Mouse (Mus musculus): ENCODE results near the gene Mog.
A peak's percentile ranks its signal among the peaks of the same experiment; 100 is the strongest.

The Mog gene

DNA sequence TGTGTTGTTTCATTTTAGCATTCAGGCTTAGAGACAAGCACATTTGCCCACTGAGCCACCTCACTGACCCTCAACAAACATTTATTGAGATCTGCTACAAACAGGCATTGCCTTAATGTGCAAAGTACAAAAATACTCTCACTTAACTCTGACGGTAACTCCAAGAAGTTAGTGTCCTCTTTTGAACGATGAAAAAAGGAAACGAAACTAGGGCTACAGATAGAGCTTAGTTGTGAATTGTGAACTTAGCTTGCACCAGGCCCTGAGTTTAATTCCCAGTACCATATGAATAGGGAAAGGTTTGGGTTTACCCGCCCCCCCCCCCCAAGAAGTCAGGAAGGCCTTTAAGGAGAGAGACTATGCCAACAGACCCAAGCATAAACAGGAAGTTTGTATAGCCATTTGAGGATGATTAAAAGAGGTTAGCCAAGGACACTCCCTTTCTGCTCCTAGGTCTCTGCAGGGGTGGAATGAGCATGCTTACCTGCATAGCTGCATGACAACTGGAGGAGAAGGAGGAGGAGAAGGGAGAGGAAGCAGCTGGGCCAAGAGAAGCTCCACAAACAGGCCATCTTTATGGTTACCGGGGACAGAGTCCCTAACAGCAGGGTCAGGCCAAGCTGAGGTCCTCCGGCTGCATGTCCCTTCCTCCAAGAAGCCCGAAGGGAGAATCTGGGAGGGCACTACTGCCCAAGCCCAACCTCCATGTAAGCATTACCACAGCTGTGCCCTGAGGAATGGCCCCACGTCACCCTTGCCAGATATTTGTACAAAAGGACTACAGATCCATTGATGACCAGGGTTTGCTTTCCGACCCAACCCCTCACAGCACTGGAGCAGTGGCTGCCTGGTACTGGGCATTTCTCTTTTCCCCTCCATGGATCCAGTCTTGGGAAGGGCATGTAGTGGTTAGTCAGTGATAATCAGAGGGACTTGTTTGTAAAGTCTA is at the start of gene Mog:
TSS of gene Mog (minus strand) at position 771 of the 949 bp plus-strand sequence.
- no peak for DNase-seq

- no peak for DNase-seq
Measured at GRCm38 (mm10) chr17:37072730-37073276, 49.6 kb upstream of the Mog start.

- DNase-seq: no peak
Measured at GRCm38 (mm10) chr17:37072080-37072729, 49.0 kb upstream of the Mog start.

DNA sequence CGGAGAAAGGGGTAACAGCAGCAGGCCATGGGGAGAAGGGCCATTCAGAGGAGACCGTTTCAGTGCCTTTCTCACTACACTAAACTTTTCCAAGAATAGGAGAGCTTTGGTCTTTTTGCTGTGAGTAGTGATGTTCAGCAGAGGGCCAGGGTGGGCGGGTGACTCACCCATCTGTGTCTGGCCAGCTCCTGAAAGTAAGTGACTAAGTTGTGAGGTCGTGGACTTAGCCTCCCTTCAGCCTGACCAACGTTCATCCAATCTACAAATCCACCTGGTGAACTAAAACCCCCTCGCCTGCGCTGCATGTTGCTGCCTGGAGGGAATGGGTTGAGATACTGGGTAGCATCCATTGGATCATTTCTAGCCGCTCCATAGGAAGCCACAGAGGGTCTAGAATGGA is 46.9 kb upstream of the Mog start:
- DNase-seq: no peak

DNA sequence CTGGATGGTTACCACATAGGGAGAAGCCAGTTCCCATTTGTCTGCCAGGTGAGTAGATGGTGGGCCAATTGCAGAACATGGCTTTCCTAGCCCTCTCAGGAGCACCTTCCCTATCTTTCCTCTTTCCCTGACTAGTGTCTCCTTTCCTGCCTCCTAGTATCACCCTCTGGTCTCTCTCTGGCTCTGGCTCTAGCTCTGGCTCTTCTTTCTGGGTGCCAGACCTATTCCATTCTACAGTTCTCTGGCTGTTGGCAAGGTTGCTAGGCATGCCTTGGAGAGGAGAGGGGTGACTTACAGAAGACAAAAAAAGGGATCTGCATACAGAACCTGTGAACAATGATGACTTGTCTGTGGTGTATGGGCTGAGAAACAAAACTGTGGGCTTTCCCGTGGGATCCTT is 44.7 kb upstream of the Mog start:
- DNase-seq: peak; percentile 1

GRCm38 (mm10) chr17:37065993-37066392 is 42.8 kb upstream of the Mog start:
- no peak for DNase-seq

DNA sequence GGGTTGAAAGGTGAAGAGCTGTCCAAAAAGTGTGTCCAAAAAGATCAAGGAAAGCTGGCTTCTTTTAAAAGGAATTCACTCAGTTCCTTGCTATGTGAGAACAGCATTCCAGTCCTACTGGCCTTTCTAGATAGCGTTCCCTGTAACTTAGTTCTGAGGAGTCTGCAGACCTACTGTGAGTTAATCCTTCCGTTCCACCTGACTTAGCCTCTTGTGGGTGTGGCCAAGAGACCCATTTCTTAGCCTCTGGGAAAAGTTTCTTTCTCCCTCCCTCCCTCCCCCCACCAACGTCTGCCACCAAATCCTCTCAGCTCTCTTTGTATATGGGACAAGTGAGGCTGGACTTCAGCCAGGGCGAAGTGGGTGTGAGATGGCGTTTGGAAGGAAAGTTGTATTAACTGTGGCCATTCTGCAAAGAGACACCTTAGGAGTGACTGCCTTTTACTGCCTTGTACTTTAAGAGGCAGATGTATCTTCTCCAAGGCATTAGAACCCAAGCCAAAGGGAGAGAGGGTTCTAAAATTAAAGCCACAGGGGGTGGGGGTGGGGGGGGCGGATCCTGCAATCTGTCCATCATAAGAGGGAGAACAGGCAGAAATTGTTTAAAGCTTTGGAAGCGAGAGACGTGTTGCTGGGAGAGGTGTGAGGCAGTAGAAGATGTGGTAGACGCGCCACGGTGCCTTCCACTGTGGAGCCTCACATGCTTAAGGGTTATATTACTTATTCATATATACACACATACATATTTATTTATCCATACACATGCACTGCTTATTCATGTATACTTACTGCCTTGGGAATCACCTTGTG is 40.7 kb upstream of the Mog start:
- DNase-seq: no peak

GRCm38 (mm10) chr17:37063063-37063462 is 39.9 kb upstream of the Mog start:
- no peak for DNase-seq

DNA sequence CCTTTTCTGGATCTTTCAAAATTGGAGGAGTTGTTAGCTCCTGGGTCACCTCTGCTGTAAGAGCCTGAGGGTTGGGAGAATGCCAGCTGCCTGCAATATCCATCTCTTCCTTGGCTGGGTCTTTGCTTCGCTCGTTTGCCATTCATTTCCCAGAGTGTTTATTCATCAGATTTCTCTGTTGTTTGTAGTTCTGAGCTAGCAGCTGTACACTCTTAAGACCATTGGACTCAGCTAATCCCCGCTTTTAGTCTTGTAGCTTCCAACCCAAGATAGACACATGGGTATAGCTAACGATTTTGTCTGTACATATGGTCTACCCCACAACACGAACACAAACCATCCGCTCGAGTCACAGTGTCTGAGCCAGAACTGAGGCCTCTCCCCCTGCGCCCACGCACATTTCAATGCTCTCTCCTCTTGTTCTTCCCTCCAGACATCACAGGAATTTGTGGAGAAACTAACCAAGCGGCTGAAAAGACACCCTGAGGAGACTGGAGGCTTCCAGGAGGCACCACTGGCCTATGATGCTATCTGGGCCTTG is 39.0 kb upstream of the Mog start:
- DNase-seq: no peak

DNA sequence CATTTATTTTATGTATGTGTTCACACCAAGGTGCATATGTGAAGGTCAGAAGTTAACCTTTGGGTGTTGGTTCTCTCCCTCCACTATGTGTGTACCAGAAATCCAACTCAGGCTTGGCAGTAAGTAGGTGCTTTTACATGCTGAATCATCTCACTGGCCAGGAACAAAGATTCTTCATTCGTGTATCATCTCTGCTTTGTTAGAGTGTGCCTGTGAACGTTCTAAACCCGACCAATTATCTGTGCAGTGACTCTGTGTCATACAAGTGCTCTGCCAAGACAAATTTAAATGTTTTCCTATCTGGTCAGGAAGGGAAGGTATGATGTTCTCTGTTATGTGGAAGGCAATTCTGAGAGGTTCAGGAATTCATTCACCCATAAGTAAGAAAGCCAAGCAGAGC is 38.2 kb upstream of the Mog start:
- no peak for DNase-seq

GRCm38 (mm10) chr17:37056957-37057356 is 33.8 kb upstream of the Mog start:
- no peak for DNase-seq

- no peak for DNase-seq
Measured at GRCm38 (mm10) chr17:37051745-37052144, 28.5 kb upstream of the Mog start.

- no peak for DNase-seq
Measured at GRCm38 (mm10) chr17:37050876-37051275, 27.7 kb upstream of the Mog start.

GRCm38 (mm10) chr17:37050399-37050798 is 27.2 kb upstream of the Mog start:
- DNase-seq: peak; percentile 94

DNA sequence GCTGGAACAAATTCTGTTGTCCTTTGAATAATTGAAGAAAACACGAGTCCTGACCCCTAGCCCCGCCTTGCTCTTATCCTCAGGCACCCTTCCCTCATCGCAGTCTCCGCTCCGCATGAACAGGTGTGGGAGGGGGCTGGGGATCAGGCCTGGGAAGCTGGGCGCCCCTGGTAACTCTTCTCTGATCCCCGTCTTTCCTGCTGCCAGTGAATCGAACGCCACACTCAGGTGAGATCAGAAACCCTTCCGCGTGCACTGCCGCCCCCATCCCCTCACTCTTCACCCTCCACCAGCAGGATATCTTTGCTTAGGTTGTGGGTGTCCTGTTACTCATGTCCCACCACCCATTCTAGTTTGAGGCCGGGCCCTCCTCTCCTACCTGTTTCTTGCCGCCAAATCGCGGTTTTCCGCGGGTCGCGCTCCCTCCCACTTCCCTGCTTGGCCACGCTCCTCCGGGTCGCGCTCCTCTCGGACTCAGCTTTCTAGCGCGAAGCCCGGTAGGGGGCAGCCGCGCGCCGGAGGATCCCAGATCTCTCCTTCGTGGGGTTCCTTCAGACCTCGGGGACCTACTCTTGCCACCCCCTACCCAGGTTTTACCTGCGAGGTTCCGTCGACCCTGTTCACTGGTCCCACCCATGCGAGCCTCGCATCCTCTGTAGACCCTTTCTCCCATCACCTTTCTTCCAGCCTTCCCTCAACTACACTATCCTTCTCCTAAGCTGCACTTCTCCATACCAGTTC is 26.5 kb upstream of the Mog start:
- DNase-seq: peak; percentile 87

DNA sequence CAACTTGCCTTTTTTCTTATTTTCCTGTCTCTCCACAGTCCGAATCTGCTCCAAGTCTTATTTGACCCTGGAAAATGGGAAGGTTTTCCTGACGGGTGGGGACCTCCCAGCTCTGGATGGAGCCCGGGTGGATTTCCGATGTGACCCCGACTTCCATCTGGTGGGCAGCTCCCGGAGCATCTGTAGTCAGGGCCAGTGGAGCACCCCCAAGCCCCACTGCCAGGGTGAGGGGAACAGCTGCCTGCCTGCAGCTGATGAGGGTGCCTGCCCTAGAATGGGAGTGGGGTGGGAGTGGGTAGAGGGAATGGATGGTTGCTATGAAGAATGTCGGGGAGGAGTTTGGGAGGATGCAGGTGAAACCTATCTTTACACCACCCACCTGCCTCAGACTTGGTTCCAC is 25.2 kb upstream of the Mog start:
- peak; percentile 74 for DNase-seq

DNA sequence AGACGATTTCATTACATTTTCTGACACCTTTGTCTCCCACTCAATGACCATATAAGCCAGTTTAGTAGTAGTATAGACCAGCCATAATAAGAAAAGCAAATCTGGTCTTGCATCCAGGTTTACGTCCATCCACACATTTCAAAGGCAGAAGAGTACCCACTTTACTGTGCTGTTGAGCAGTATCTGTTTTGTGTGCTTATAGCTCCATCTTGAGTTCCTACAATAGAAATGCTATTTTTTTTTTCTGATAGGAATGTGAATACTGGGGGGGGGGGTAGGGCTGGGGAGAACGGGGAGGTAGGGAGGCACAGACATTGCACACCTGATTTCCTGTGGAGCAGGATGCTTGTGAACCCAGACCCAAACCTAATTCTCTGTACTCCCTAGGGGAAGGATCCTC is 24.8 kb upstream of the Mog start:
- DNase-seq: no peak

- DNase-seq: peak; percentile 72
Measured at GRCm38 (mm10) chr17:37047332-37047976, 24.3 kb upstream of the Mog start.

GRCm38 (mm10) chr17:37046312-37047112 is 23.3 kb upstream of the Mog start:
- DNase-seq: peak; percentile 87

DNA sequence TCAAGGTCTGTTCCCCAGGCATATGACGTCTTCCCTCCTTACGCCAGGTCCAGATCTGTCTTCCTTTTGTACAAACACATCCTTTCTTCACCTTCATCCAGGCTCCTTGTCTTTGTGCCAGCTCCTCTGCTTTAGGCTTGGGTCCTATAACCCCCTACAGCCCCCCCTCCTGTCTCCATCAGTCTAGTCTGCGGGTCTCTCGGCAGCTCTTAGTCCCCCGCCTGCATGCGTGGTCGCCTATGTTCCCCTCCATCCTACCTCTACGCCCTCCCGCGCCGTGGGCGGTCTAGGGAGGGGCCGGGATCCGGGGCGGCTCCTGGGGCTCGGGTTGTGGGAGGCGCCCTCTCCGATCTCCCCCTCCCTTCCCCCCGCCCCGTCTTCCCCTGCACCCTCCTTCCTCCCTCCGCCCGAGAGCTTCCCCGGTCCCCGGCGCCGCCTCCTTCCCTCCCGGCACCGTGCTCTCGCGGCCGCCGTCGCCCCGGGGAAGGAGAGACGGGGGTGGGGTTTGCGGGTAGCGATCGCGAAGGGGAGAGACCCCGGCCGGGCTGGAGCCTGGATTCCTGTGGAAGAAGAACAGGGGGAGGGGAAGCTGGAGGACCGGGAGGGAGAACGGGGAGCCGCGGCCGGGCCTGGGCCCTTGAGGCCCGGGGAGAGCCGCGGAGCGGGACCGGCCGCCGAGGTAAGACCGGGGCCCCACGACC is 22.6 kb upstream of the Mog start, which contains the start of gene Gabbr1:
TSS of gene Gabbr1 (plus strand) at position 356 of the 701 bp plus-strand sequence.
- peak; percentile 91 for DNase-seq
